Mouse (Mus musculus): ENCODE results near the gene Plxna4. TPM values are rescaled to one million over a fixed set of nuclear protein-coding genes. Genes with fewer than 3 reads are reported as not detected.

Gene Plxna4
- total RNA-seq, 2 experiments from 2014 or later = 0.04 TPM; not detected in 1

DNA sequence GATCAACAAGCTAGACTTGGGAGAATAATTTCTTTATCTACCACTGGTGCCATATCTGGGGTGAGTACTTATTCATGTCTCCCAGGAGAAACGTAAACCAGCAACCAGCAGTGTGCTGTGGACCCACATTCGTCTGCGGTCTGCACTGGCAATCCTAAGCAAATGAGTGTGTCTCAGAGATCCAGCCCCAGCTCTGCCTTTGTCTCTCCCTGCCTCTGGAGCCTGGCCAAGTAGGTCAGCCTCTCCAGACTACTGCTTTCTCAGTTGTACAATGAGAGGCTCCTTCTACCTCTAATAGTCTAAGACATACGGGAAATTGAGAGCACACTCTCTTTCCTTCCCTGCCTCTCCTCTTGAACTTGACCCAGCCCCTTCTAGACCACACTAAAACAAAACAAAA, 316.5 kb downstream of the Plxna4 start:
- ATAC-seq (ENCODE audit: poor library complexity, severe bottlenecking) = no peak

GRCm38 (mm10) chr6:32266085-32266484, 321.9 kb downstream of the Plxna4 start:
- ATAC-seq (ENCODE audit: poor library complexity, severe bottlenecking) = no peak

- no peak for ATAC-seq (ENCODE audit: poor library complexity, severe bottlenecking)
Measured at GRCm38 (mm10) chr6:32261339-32261738, 326.7 kb downstream of the Plxna4 start.

DNA sequence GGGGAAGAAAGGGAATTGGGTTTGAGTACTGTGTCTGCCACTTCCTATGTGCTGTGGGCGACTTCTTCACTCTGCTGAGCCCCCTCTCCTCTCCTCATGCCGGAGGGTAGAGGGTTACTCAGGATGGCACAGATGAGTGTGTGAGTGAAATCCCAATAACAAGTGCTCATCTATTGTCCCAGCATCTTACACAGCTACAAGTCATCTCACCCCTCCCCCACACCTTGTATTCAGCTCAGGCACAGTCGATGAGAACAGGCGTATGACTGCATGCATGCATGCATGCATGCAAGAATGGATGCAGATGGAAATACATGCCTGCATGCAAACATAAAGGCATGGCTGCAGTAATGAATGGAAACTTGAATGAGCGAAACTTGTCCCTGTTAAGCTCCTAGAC, 327.7 kb downstream of the Plxna4 start:
- no peak for ATAC-seq (ENCODE audit: poor library complexity, severe bottlenecking)

GRCm38 (mm10) chr6:32255191-32255590, 332.8 kb downstream of the Plxna4 start:
- no peak for ATAC-seq (ENCODE audit: poor library complexity, severe bottlenecking)

DNA sequence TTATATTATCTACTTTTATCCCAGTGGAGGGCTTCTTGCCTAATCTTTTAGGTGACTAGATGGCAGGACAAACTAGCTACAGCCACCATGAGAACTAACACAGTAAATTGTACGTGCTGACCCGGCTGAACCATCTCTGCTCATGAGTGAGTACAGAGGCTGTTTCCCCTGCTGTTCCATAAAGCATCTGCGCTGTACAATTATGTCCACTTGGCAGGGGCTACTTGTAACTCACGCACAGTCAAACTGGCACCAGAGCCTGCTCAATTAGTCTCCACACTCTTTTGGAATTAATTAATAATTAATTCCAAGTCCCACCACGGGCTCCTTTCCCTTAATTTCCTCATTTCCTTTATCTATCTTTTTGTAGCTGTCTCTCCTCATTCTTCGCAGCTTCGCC, 335.8 kb downstream of the Plxna4 start:
- ATAC-seq (ENCODE audit: poor library complexity, severe bottlenecking) = no peak

DNA sequence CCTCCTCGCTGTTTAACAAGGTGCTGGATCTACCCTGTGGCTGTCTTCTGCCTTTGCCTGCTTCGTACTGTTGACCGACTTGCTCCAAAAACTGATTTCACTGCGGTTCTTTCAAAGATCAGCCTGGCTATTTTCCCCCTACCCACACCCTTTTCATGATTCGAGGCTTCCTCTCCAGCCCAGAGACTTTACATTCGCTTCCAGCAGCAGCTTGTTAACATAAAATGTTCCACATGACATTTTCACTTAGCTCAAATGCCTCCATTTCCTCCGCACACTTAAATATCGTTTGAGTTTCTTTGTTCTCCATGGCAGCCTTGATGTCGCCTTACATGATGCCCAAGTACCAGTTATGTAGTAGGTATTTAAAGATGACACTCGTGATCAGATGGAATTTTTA, 336.3 kb downstream of the Plxna4 start:
- ATAC-seq (ENCODE audit: poor library complexity, severe bottlenecking) = no peak

- no peak for ATAC-seq (ENCODE audit: poor library complexity, severe bottlenecking)
Measured at GRCm38 (mm10) chr6:32246036-32246435, 342.0 kb downstream of the Plxna4 start.

- no peak for ATAC-seq (ENCODE audit: poor library complexity, severe bottlenecking)
Measured at GRCm38 (mm10) chr6:32243040-32243439, 345.0 kb downstream of the Plxna4 start.

DNA sequence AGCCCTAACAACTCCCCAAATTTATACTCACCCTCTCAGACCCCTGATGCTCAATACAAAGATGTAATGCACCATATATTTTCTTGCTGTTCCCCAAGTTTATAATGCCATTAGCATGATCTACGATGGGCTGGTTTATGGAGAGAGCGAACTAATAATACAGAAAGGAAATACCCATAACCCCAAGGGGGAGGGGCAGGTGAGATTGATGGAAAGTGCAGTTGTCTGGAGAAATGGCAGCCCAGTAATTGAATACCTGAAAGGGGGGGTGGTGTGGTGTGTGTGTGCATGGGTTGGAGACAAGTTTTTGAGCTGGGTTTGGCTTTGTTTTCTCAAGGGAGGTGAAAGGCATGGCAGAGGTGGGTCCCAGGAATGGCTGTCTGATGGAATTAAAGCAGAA, 356.6 kb downstream of the Plxna4 start:
- ATAC-seq (ENCODE audit: poor library complexity, severe bottlenecking) = no peak

- ATAC-seq (ENCODE audit: poor library complexity, severe bottlenecking) = no peak
Measured at GRCm38 (mm10) chr6:32226636-32227035, 361.4 kb downstream of the Plxna4 start.

DNA sequence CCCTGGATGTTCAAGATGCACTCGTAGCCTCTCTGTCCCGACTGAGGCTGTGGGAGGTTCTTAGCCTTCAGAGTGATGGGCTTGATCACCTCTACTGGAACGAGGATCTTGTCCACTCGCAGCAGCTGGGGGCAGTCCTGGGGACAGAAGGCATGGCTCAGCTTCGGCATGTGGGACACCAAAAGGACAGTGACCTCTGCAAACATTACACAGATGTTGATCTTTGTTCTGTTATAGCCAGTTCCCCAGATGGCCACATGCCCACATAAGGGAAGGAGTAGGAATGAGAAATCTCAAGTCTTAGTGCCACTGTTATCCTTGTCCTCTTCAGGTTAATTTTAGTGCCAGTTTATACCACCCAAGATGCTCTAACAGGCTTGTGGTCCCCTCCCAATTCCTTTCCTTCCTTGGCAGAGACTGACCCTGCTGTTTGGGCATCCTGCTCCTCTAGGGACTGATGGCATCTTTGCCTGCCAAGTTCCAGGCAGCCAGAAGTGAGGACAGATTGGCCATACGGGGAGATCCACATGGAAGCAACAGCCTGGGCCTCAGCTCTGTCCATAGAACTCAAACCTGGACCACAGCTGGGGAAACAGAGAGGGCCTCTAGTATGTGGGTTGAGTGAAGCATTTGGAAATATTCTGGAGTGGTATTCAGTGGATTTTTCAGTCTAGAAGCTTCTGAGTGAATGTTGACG, 363.8 kb downstream of the Plxna4 start:
- no peak for ATAC-seq (ENCODE audit: poor library complexity, severe bottlenecking)

- no peak for ATAC-seq (ENCODE audit: poor library complexity, severe bottlenecking)
Measured at GRCm38 (mm10) chr6:32220765-32221164, 367.2 kb downstream of the Plxna4 start.

DNA sequence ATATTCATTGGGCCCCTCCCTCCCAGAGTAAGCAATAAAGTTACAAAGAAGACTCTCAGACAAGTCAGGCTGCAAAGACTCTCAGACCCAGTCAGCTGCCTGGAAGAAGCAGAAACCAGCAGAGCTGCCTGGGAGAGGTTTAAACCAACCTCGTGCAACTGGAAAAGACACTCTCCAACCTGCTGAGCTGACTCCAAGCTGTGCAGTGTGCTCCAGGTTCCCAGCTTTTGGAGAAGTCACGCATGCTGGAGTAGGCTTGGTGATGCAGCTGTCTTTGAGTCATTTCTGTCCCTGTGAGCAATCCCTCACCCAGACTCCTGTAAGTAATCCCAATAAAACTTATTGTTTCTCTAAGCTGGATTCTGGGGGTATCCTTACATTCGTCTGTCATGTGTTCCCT, 369.4 kb downstream of the Plxna4 start:
- no peak for ATAC-seq (ENCODE audit: poor library complexity, severe bottlenecking)

- no peak for ATAC-seq (ENCODE audit: poor library complexity, severe bottlenecking)
Measured at GRCm38 (mm10) chr6:32212439-32212838, 375.6 kb downstream of the Plxna4 start.

DNA sequence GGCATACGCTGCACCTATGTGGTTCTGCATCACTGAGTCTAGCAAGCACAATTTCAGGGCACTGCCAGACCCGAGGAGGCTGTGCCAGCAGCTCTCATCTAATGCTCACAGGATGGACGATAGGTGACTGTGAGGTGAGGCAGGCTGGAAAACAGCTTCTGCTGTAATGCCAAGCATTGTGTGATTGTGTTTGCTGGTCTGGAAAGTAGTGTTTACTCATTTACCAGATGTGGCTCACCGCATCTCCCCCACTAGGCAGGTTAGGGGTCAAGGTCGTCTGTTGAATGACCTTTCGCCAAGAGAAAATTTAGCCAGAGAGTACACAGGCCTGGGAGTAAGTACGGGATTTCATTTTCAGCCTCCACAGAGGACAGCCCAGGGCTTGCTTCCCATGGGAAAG, 377.9 kb downstream of the Plxna4 start:
- ATAC-seq (ENCODE audit: poor library complexity, severe bottlenecking) = no peak

- no peak for ATAC-seq (ENCODE audit: poor library complexity, severe bottlenecking)
Measured at GRCm38 (mm10) chr6:32208951-32209350, 379.0 kb downstream of the Plxna4 start.

GRCm38 (mm10) chr6:32204253-32204652, 383.7 kb downstream of the Plxna4 start:
- no peak for ATAC-seq (ENCODE audit: poor library complexity, severe bottlenecking)

- ATAC-seq (ENCODE audit: poor library complexity, severe bottlenecking) = no peak
Measured at GRCm38 (mm10) chr6:32203389-32203788, 384.6 kb downstream of the Plxna4 start.

GRCm38 (mm10) chr6:32202664-32203192, 385.3 kb downstream of the Plxna4 start:
- ATAC-seq (ENCODE audit: poor library complexity, severe bottlenecking) = no peak

GRCm38 (mm10) chr6:32201506-32201905, 386.5 kb downstream of the Plxna4 start:
- no peak for ATAC-seq (ENCODE audit: poor library complexity, severe bottlenecking)

- no peak for ATAC-seq (ENCODE audit: poor library complexity, severe bottlenecking)
Measured at GRCm38 (mm10) chr6:32199616-32200015, 388.4 kb downstream of the Plxna4 start.

GRCm38 (mm10) chr6:32196913-32197312, 391.1 kb downstream of the Plxna4 start:
- no peak for ATAC-seq (ENCODE audit: poor library complexity, severe bottlenecking)
